In genomic region chr2:160158599-160159261, GRCm38 (mm10) we compare ENCODE assay signal across 17 mouse cellular contexts.
DNase-seq lines count a peak whose midpoint lies in the region; ATAC-seq and TF ChIP-seq lines count a peak whose summit lies in the region.
"Had no signal": no experiment of that assay in that cellular context is flagged by ENCODE, and none has a peak within 500 bp of the region (broad histone marks: within the 10 kb centered on the region; RNA-seq: fewer than 3 reads in every experiment).

No protein-coding gene starts in this region.

- TF ChIP-seq CTCF in forebrain, postnatal 0 days (IDR thresholded peaks at IDR 0.05; ENCODE audit: low read depth), result no peak
- no peak; the same call in 1 of the 2 replicates for TF ChIP-seq CTCF in hindbrain, postnatal 0 days (IDR thresholded peaks at IDR 0.05; ENCODE audit: low read depth)

- ATAC-seq in heart, embryonic 16.5 days (replicated peaks; ENCODE audit: extremely low read depth, insufficient read depth, low FRiP score), result 0 out of 2 replicates have a peak, but pooled peaks have one; percentile 18
- ATAC-seq in forebrain, postnatal 0 days, result peak; percentile 48
- peak; percentile 63 for ATAC-seq in hindbrain, postnatal 0 days
- ATAC-seq in megakaryocyte-erythroid progenitor cell, adult 5-6 weeks (replicated peaks; ENCODE audit: low FRiP score, low TSS enrichment, poor library complexity, severe bottlenecking), result no peak
- ATAC-seq: intestine, embryonic 16.5 days had no signal

- H3K27me3 ChIP-seq in heart, embryonic 16.5 days (ENCODE audit: control insufficient read depth, insufficient read depth, low read length), result no peaks in the 10 kb centered on the region
- no peaks in the 10 kb centered on the region for H3K27me3 ChIP-seq in forebrain, postnatal 0 days (ENCODE audit: insufficient read depth, low read length)
- H3K27me3 ChIP-seq in hindbrain, postnatal 0 days (ENCODE audit: insufficient read depth, low read length), result no peaks in the 10 kb centered on the region
- H3K27me3 ChIP-seq: lung, embryonic 15.5 days had no signal

- DNase-seq in heart, adult 18-20 months, result no peak
- DNase-seq in forebrain, postnatal 0 days, result peak; percentile 8
- DNase-seq in hindbrain, postnatal 0 days (ENCODE audit: low spot score), result peak; percentile 20
- DNase-seq in retina, embryonic 14.5 days (ENCODE audit: low spot score), result peak; percentile 23
- no peak for DNase-seq in urinary bladder, postnatal 4 days (ENCODE audit: low spot score in 2 of 2)
- DNase-seq: adrenal gland, postnatal 14 days; cerebellum, postnatal 14 days; heart, postnatal 14 days; right cerebral cortex, postnatal 4 days; thymus, adult 18-20 months had no signal

- no peaks in the 10 kb centered on the region for H3K36me3 ChIP-seq in heart, embryonic 16.5 days (ENCODE audit: control insufficient read depth, insufficient read depth)
- H3K36me3 ChIP-seq in forebrain, postnatal 0 days (ENCODE audit: insufficient read depth), result no peaks in the 10 kb centered on the region
- no peaks in the 10 kb centered on the region for H3K36me3 ChIP-seq in hindbrain, postnatal 0 days (ENCODE audit: insufficient read depth, low read length)
- H3K36me3 ChIP-seq: lung, embryonic 15.5 days had no signal

- peaks cover 2% of the 10 kb centered on the region; the same call in 1 of the 2 replicates for H3K4me1 ChIP-seq in heart, embryonic 16.5 days (ENCODE audit: control insufficient read depth, insufficient read depth, low read length)
- no peaks in the 10 kb centered on the region for H3K4me1 ChIP-seq in forebrain, postnatal 0 days (ENCODE audit: insufficient read depth)
- H3K4me1 ChIP-seq in hindbrain, postnatal 0 days (ENCODE audit: insufficient read depth, low read length), result no peaks in the 10 kb centered on the region
- H3K4me1 ChIP-seq: lung, embryonic 15.5 days had no signal

- H3K9ac ChIP-seq in heart, embryonic 16.5 days (ENCODE audit: low read length), result no peak overlapping the region
- H3K9ac ChIP-seq in forebrain, postnatal 0 days, result no peak overlapping the region
- H3K9ac ChIP-seq in hindbrain, postnatal 0 days (replicated peaks; ENCODE audit: low read length), result no peak overlapping the region
- H3K9ac ChIP-seq: lung, embryonic 15.5 days had no signal

- H3K4me2 ChIP-seq in heart, embryonic 16.5 days (ENCODE audit: low read depth, low read length), result peak overlapping the region; percentile 1; the same call in 1 of the 2 replicates
- no peak overlapping the region for H3K4me2 ChIP-seq in forebrain, postnatal 0 days (ENCODE audit: low read depth)
- peak overlapping the region; percentile 39 for H3K4me2 ChIP-seq in hindbrain, postnatal 0 days (ENCODE audit: low read depth, low read length)
- H3K4me2 ChIP-seq: lung, embryonic 15.5 days had no signal

- H3K9me3 ChIP-seq in heart, embryonic 16.5 days (replicated peaks; ENCODE audit: control insufficient read depth, low read length), result no peaks in the 10 kb centered on the region
- no peaks in the 10 kb centered on the region for H3K9me3 ChIP-seq in forebrain, postnatal 0 days (ENCODE audit: low read length)
- no peaks in the 10 kb centered on the region for H3K9me3 ChIP-seq in hindbrain, postnatal 0 days (ENCODE audit: low read length)
- H3K9me3 ChIP-seq: lung, embryonic 15.5 days had no signal

- no peak overlapping the region for H3K27ac ChIP-seq in heart, embryonic 16.5 days (ENCODE audit: low read length)
- H3K27ac ChIP-seq in forebrain, postnatal 0 days (ENCODE audit: low read depth, low read length), result no peak overlapping the region
- H3K27ac ChIP-seq in hindbrain, postnatal 0 days, result no peak overlapping the region
- H3K27ac ChIP-seq: kidney, postnatal 0 days; lung, embryonic 15.5 days had no signal

- H3K4me3 ChIP-seq in heart, embryonic 16.5 days (ENCODE audit: low read length), result no peak overlapping the region
- no peak overlapping the region for H3K4me3 ChIP-seq in forebrain, postnatal 0 days (ENCODE audit: low read depth, low read length)
- H3K4me3 ChIP-seq in hindbrain, postnatal 0 days (ENCODE audit: low read length), result no peak overlapping the region
- H3K4me3 ChIP-seq: erythroblast, embryonic 14.5 days; lung, embryonic 15.5 days; myocyte had no signal

- WGBS in heart, embryonic 16.5 days, result 57% methylated on average over 13 of the region's 13 CpGs
- WGBS in forebrain, postnatal 0 days, result 48% methylated on average over 13 of the region's 13 CpGs
- WGBS in hindbrain, postnatal 0 days, result 38% methylated on average over 13 of the region's 13 CpGs

Comparison
In these comparisons a context has a peak if more than half of its experiments do, and no peak if none do; other contexts are left out.
1. DNase-seq: peak in forebrain, postnatal 0 days (single experiment), hindbrain, postnatal 0 days (single experiment) and retina, embryonic 14.5 days (single experiment); none in heart, adult 18-20 months (0 of 2) and urinary bladder, postnatal 4 days (0 of 2).